Mouse (Mus musculus): Measurements from ENCODE around the gene Pank1. TPM values are rescaled to one million over a fixed set of nuclear protein-coding genes. Genes with fewer than 3 reads are reported as not detected.

Gene Pank1
- polyA plus RNA-seq (2014; fragmentation: Nextera tagmentation; extraction: Ambion mirVana) = 14.4 and 15.7 TPM in 2 replicates

- peak within 1 kb of the TSS; percentile 97 for H3K9ac ChIP-seq
- H3K27ac ChIP-seq = peak within 1 kb of the TSS; percentile 97
- H3K9me3 ChIP-seq (ENCODE audit: control insufficient read depth, low read length) = no peaks in the 10 kb centered on the region
- peak within 1 kb of the TSS; percentile 97 for H3K4me3 ChIP-seq (replicated peaks; ENCODE audit: low read length)
- DNase-seq (ENCODE audit: low spot score) (peak; percentile 75), ATAC-seq (ENCODE audit: low FRiP score) (peak; percentile 82)
- H3K36me3 ChIP-seq (replicated peaks; ENCODE audit: control insufficient read depth, insufficient read depth) = no peaks in the 10 kb centered on the region
- H3K27me3 ChIP-seq (ENCODE audit: control insufficient read depth, insufficient read depth, low read length) = no peaks in the 10 kb centered on the region
- peak within 1 kb of the TSS; percentile 85 for H3K4me2 ChIP-seq (replicated peaks)
- under 1% methylated on average over 95 of the region's 96 CpGs for WGBS
- peaks cover 9% of the 10 kb centered on the region for H3K4me1 ChIP-seq (replicated peaks; ENCODE audit: control insufficient read depth, insufficient read depth, low read length)
These were observed at the start of gene Pank1 for GRCm38 (mm10) chr19:34878603-34879541. Gene Pank1 (minus strand): TSS chr19:34879455.

- no peaks in the 10 kb centered on the region for H3K27me3 ChIP-seq (ENCODE audit: control insufficient read depth, insufficient read depth, low read length)
- peak overlapping the region; percentile 72 for H3K4me2 ChIP-seq (replicated peaks)
- ATAC-seq (ENCODE audit: low FRiP score) (no peak), DNase-seq (ENCODE audit: low spot score) (no peak)
- H3K4me3 ChIP-seq (replicated peaks; ENCODE audit: low read length) = peak overlapping the region; percentile 62
- H3K27ac ChIP-seq = no peak overlapping the region
- under 1% methylated on average over 9 of the region's 9 CpGs for WGBS
- H3K9me3 ChIP-seq (ENCODE audit: control insufficient read depth, low read length) = no peaks in the 10 kb centered on the region
- H3K4me1 ChIP-seq (replicated peaks; ENCODE audit: control insufficient read depth, insufficient read depth, low read length) = no peaks in the 10 kb centered on the region; the same call in 1 of the 2 replicates
- no peaks in the 10 kb centered on the region for H3K36me3 ChIP-seq (replicated peaks; ENCODE audit: control insufficient read depth, insufficient read depth)
- peak overlapping the region; percentile 68 for H3K9ac ChIP-seq
These were observed 43.3 kb upstream of the Pank1 start for GRCm38 (mm10) chr19:34922603-34922963.

- WGBS = under 1% methylated on average over 56 of the region's 57 CpGs
- Histone ChIP-seq H3K4me1 (replicated peaks; ENCODE audit: control insufficient read depth, insufficient read depth, low read length) (no peaks in the 10 kb centered on the region; the same call in 1 of the 2 replicates), H3K36me3 (replicated peaks; ENCODE audit: control insufficient read depth, insufficient read depth) (no peaks in the 10 kb centered on the region), H3K27me3 (ENCODE audit: control insufficient read depth, insufficient read depth, low read length) (no peaks in the 10 kb centered on the region), H3K4me2 (replicated peaks) (peak within 1 kb of the TSS; percentile 72), H3K4me3 (replicated peaks; ENCODE audit: low read length) (peak within 1 kb of the TSS; percentile 62), H3K9ac (peak within 1 kb of the TSS; percentile 68), H3K9me3 (ENCODE audit: control insufficient read depth, low read length) (no peaks in the 10 kb centered on the region), H3K27ac (peak within 1 kb of the TSS; percentile 78)
- ATAC-seq (ENCODE audit: low FRiP score) = peak; percentile 96
- peak; percentile 91 for DNase-seq (ENCODE audit: low spot score)
These were observed 42.7 kb upstream of the Pank1 start, which contains the start of gene Kif20b for GRCm38 (mm10) chr19:34921652-34922602. Gene Kif20b (plus strand): TSS chr19:34922361.

GRCm38 (mm10) chr19:34921253-34921651 is 42.0 kb upstream of the Pank1 start:
- Histone ChIP-seq H3K9ac (peak overlapping the region; percentile 68; the same call in 1 of the 2 replicates), H3K4me3 (replicated peaks; ENCODE audit: low read length) (peak overlapping the region; percentile 62), H3K27me3 (ENCODE audit: control insufficient read depth, insufficient read depth, low read length) (no peaks in the 10 kb centered on the region), H3K36me3 (replicated peaks; ENCODE audit: control insufficient read depth, insufficient read depth) (no peaks in the 10 kb centered on the region), H3K9me3 (ENCODE audit: control insufficient read depth, low read length) (no peaks in the 10 kb centered on the region), H3K27ac (peak overlapping the region; percentile 78; the same call in 1 of the 2 replicates), H3K4me1 (replicated peaks; ENCODE audit: control insufficient read depth, insufficient read depth, low read length) (no peaks in the 10 kb centered on the region; the same call in 1 of the 2 replicates), H3K4me2 (replicated peaks) (peak overlapping the region; percentile 72)
- 20% methylated on average over 7 of the region's 7 CpGs for WGBS
- ATAC-seq (ENCODE audit: low FRiP score) = no peak
- DNase-seq (ENCODE audit: low spot score) = peak; percentile 39

GRCm38 (mm10) chr19:34920531-34920930 is 41.3 kb upstream of the Pank1 start:
- H3K9ac ChIP-seq = no peak overlapping the region
- WGBS = 87% methylated on average over 3 of the region's 3 CpGs
- no peak overlapping the region for H3K4me3 ChIP-seq (replicated peaks; ENCODE audit: low read length)
- no peak overlapping the region for H3K27ac ChIP-seq
- no peaks in the 10 kb centered on the region; the same call in 1 of the 2 replicates for H3K4me1 ChIP-seq (replicated peaks; ENCODE audit: control insufficient read depth, insufficient read depth, low read length)
- no peaks in the 10 kb centered on the region for H3K9me3 ChIP-seq (ENCODE audit: control insufficient read depth, low read length)
- no peaks in the 10 kb centered on the region for H3K36me3 ChIP-seq (replicated peaks; ENCODE audit: control insufficient read depth, insufficient read depth)
- ATAC-seq (ENCODE audit: low FRiP score) (no peak), DNase-seq (ENCODE audit: low spot score) (no peak)
- no peaks in the 10 kb centered on the region for H3K27me3 ChIP-seq (ENCODE audit: control insufficient read depth, insufficient read depth, low read length)
- H3K4me2 ChIP-seq (replicated peaks) = no peak overlapping the region

GRCm38 (mm10) chr19:34920066-34920465 is 40.8 kb upstream of the Pank1 start:
- H3K4me1 ChIP-seq (replicated peaks; ENCODE audit: control insufficient read depth, insufficient read depth, low read length) = no peaks in the 10 kb centered on the region; the same call in 1 of the 2 replicates
- no peak overlapping the region for H3K4me3 ChIP-seq (replicated peaks; ENCODE audit: low read length)
- DNase-seq (ENCODE audit: low spot score) (no peak), ATAC-seq (ENCODE audit: low FRiP score) (no peak)
- no peak overlapping the region for H3K9ac ChIP-seq
- no peaks in the 10 kb centered on the region for H3K36me3 ChIP-seq (replicated peaks; ENCODE audit: control insufficient read depth, insufficient read depth)
- no peaks in the 10 kb centered on the region for H3K9me3 ChIP-seq (ENCODE audit: control insufficient read depth, low read length)
- WGBS = 93% methylated on average over 4 of the region's 4 CpGs
- H3K4me2 ChIP-seq (replicated peaks) = no peak overlapping the region
- H3K27me3 ChIP-seq (ENCODE audit: control insufficient read depth, insufficient read depth, low read length) = no peaks in the 10 kb centered on the region
- no peak overlapping the region for H3K27ac ChIP-seq

- Histone ChIP-seq H3K9me3 (ENCODE audit: control insufficient read depth, low read length) (no peaks in the 10 kb centered on the region), H3K27ac (no peak overlapping the region), H3K36me3 (replicated peaks; ENCODE audit: control insufficient read depth, insufficient read depth) (no peaks in the 10 kb centered on the region), H3K27me3 (ENCODE audit: control insufficient read depth, insufficient read depth, low read length) (no peaks in the 10 kb centered on the region), H3K4me2 (replicated peaks) (no peak overlapping the region), H3K9ac (no peak overlapping the region), H3K4me3 (replicated peaks; ENCODE audit: low read length) (no peak overlapping the region), H3K4me1 (replicated peaks; ENCODE audit: control insufficient read depth, insufficient read depth, low read length) (no peaks in the 10 kb centered on the region)
- ATAC-seq (ENCODE audit: low FRiP score) (no peak), DNase-seq (ENCODE audit: low spot score) (no peak)
These were observed 33.1 kb upstream of the Pank1 start for GRCm38 (mm10) chr19:34912366-34912765.

GRCm38 (mm10) chr19:34906772-34907171 is 27.5 kb upstream of the Pank1 start:
- no peak overlapping the region for H3K27ac ChIP-seq
- 89% methylated on average over 5 of the region's 5 CpGs for WGBS
- DNase-seq (ENCODE audit: low spot score) (no peak), ATAC-seq (ENCODE audit: low FRiP score) (no peak)
- H3K9me3 ChIP-seq (ENCODE audit: control insufficient read depth, low read length) = no peaks in the 10 kb centered on the region
- H3K36me3 ChIP-seq (replicated peaks; ENCODE audit: control insufficient read depth, insufficient read depth) = no peaks in the 10 kb centered on the region
- no peak overlapping the region for H3K4me3 ChIP-seq (replicated peaks; ENCODE audit: low read length)
- H3K27me3 ChIP-seq (ENCODE audit: control insufficient read depth, insufficient read depth, low read length) = no peaks in the 10 kb centered on the region
- H3K4me2 ChIP-seq (replicated peaks) = no peak overlapping the region
- no peak overlapping the region for H3K9ac ChIP-seq
- H3K4me1 ChIP-seq (replicated peaks; ENCODE audit: control insufficient read depth, insufficient read depth, low read length) = no peaks in the 10 kb centered on the region

- no peaks in the 10 kb centered on the region for H3K9me3 ChIP-seq (ENCODE audit: control insufficient read depth, low read length)
- WGBS = 90% methylated on average over 7 of the region's 7 CpGs
- no peak overlapping the region for H3K9ac ChIP-seq
- DNase-seq (ENCODE audit: low spot score) (no peak), ATAC-seq (ENCODE audit: low FRiP score) (no peak)
- no peaks in the 10 kb centered on the region for H3K4me1 ChIP-seq (replicated peaks; ENCODE audit: control insufficient read depth, insufficient read depth, low read length)
- H3K4me3 ChIP-seq (replicated peaks; ENCODE audit: low read length) = no peak overlapping the region
- H3K27me3 ChIP-seq (ENCODE audit: control insufficient read depth, insufficient read depth, low read length) = no peaks in the 10 kb centered on the region
- no peaks in the 10 kb centered on the region for H3K36me3 ChIP-seq (replicated peaks; ENCODE audit: control insufficient read depth, insufficient read depth)
- H3K4me2 ChIP-seq (replicated peaks) = no peak overlapping the region
- no peak overlapping the region for H3K27ac ChIP-seq
These were observed 26.2 kb upstream of the Pank1 start for GRCm38 (mm10) chr19:34905424-34905823.
